Mouse (Mus musculus): ENCODE measurements around the gene Rxra. TPM values are rescaled to one million over a fixed set of nuclear protein-coding genes. Genes with fewer than 3 reads are reported as not detected.

Rxra gene
- polyA plus RNA-seq, 1 experiment from 2014 or later = 6.9 TPM

GRCm38 (mm10) chr2:27809897-27810296 is 133.7 kb downstream of the Rxra start:
- DNase-seq (ENCODE audit: low spot score, missing footprints) = no peak
- H3K4me1 ChIP-seq (ENCODE audit: control insufficient read depth, insufficient read depth, low read length) = no peaks in the 10 kb centered on the region
- H3K27me3 ChIP-seq (ENCODE audit: control insufficient read depth, insufficient read depth, low read length) = no peaks in the 10 kb centered on the region
- H3K4me2 ChIP-seq = no peak overlapping the region
- WGBS = 87% methylated on average over 4 of the region's 4 CpGs
- H3K27ac ChIP-seq (ENCODE audit: low read depth, low read length) = no peak overlapping the region
- no peaks in the 10 kb centered on the region for H3K9me3 ChIP-seq (ENCODE audit: control insufficient read depth, low read length)
- no peak overlapping the region for H3K9ac ChIP-seq (ENCODE audit: low read length)
- ATAC-seq (ENCODE audit: low FRiP score) = no peak
- H3K4me3 ChIP-seq (ENCODE audit: low read depth, low read length) = no peak overlapping the region
- no peaks in the 10 kb centered on the region for H3K36me3 ChIP-seq (ENCODE audit: control insufficient read depth, insufficient read depth, low read length)

Other genes starting within 250 kb of the Rxra start
- 13.7 and 15.0 TPM in 2 replicates for gene Vav2, start 249.4 kb upstream of the Rxra start, polyA plus RNA-seq (2014; fragmentation: Nextera tagmentation; extraction: Ambion mirVana)
- 15.1 and 16.3 TPM in 2 replicates for gene Brd3os, start 234.1 kb upstream of the Rxra start, polyA plus RNA-seq (2014; fragmentation: Nextera tagmentation; extraction: Ambion mirVana)
- 168 and 189 TPM in 2 replicates for gene Brd3, start 168.8 kb upstream of the Rxra start, polyA plus RNA-seq (2014; fragmentation: Nextera tagmentation; extraction: Ambion mirVana)
- gene Wdr5, start 161.3 kb upstream of the Rxra start, polyA plus RNA-seq (2014; fragmentation: Nextera tagmentation; extraction: Ambion mirVana) = 63.5 and 69.1 TPM in 2 replicates
- 19.7 and 21.6 TPM in 2 replicates for gene Col5a1, start 210.0 kb downstream of the Rxra start, polyA plus RNA-seq (2014; fragmentation: Nextera tagmentation; extraction: Ambion mirVana)